Mouse (Mus musculus) left cerebral cortex, postnatal 10 days (tissue): Measurements from ENCODE around the gene Cacna1a. TPM values are rescaled to one million over a fixed set of nuclear protein-coding genes. Genes with fewer than 3 reads are reported as not detected.
"Not testable (repeated sequence)": the region's sequence is repeated elsewhere in the genome, so short reads cannot be mapped to it uniquely, and the experiment has no call there.

ENCODE experiments used
- DNase-seq, 2 experiments: peaks; one replicate each; pipeline ENCODE4 v3.0.0; 2021 to 2022; ENCODE audit warnings: low spot score in 2 of 2, mixed read lengths in 1 of 2; ENCODE audit errors: extremely low spot score in 1 of 2
- intact Hi-C: fragments of 180-260 bp; cut with DNase I; formaldehyde crosslinking; loops from one replicate; pipeline ENCODE4 v1.15.1; 2025
- total RNA-seq, 2 experiments: library from RNA; stranded (reverse); gene quantifications; 2 replicates each; pipeline ENCODE4 v1.2.3; 2021

Gene Cacna1a
- total RNA-seq, 2 experiments from 2014 or later, result 269 to 287 TPM

DNA sequence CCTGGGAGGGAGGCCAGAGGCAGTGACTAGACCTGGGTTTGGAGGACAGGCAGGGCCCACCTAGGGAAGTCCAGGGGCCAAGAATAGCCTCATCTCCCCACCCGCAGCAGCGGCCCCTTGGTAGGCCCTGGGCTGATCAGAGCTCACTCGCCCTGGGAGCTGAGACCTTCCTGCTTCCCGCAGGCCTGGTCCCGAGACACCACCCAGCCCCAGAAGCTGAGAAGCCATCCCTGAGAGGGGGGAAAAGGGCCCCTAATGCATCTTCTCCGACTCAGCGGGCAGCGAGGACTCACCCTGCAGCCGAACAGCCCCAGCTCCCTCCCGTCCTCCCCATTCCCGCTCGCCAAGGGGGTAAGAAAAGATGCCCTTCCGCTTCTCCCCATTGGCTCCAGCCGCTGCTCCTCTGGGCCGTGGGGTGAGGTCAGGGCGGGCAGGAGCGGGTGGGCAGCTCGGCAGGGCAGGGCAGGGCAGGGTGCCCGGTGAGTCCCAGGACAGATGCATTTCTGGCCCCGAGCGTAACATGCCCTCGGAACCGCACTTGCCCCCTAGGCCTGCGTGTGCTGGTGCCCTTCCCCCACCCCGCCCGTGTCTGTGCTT, 212.2 kb downstream of the Cacna1a start:
- no peak for DNase-seq
- intact Hi-C loops, result no loop called here

DNA sequence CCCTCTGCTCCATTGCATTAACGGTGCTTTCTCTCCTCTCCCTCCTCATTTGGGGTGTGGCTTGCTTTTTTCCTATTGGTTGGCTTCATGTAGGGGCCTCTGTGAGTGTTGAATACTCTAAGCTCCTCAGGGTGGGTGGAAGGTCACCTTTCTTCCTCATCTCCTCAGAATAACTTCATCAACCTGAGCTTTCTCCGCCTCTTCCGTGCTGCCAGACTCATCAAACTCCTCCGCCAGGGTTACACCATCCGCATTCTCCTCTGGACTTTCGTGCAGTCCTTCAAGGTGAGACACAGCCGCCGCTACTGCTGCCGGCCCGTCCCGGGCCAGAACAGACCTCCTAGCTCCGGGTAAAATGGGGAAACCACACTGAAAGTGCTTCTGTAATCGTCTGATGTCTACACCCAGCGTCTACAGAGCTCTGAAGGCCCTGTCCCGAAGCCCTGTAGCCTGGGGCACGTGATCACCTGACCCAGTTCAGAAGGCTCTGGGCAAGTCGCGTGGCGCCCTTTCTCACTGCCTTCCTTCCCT, 213.0 kb downstream of the Cacna1a start:
- no peak for DNase-seq
- intact Hi-C loops, result no loop called here

DNA sequence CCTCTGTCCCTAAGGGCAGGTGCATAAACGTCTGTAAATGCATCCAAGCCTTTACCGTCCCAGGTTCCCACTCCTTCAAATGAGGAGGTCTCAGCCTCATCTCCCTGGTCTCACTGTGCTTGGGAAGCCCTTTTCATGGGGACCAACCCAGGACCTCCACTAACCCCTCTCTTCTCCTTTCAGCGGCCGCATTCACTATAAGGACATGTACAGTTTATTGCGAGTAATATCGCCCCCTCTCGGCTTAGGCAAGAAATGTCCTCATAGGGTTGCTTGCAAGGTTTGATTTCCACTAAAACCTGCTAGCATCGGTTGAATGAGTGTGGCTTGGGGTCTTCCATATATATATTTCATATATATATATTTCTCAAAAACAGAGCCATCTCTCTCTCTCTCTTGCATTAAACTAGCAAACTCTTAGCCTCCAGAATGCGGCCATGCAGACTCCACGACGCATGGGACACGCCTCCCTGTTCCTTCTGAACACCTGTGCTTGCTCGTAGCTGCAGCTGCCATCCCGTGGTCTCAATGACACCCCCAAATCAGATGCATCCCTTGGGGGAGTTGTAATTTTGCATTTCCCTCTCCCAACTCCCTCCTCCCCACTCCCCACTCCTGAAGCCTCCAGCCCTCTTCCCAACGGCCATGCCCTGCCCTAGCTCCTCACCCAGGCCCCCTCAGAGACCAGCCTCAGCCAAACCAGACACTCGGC, 226.4 kb downstream of the Cacna1a start:
- DNase-seq, result no peak
- intact Hi-C loops, result no loop called here

DNA sequence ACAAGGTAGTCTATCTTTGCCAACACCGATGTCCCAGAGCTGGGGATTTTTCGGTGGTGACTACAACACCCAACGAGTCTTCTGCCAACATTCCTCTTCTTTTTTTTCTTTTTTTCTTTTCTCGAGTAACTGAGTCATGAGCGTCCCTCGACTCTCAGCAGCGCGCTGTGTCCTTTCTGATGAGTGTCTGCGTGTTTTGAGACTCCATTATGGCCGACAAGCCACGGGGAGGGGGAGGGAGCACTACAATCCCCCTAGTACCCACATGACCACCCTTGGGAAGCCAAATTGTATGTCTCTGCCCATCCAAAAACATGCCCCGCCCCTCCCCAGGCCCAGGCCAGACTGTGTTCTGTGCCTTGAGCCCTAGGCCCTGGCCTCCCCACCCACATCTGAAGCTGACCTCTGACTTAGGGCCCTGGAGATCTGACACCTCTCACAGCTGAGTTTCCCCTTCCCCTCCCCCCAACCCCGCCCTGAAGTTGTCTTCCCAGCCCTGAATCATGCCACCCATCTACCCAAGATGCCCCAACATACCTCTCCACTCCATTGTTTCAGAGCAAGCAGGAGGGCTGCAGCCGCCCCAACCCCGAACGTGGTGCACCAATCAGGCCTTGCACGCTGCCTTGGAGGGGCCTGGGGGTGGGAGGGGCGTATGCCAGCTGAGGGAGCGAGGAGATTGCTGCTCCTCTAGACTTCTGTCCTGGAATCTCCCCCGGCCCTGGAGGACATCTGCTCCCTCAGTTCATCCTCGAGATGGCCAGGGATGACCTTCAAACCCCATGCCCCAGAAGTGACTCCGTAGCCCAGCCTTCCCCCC, 227.6 kb downstream of the Cacna1a start:
- intact Hi-C loops, result no loop called here
- no peak for DNase-seq

DNA sequence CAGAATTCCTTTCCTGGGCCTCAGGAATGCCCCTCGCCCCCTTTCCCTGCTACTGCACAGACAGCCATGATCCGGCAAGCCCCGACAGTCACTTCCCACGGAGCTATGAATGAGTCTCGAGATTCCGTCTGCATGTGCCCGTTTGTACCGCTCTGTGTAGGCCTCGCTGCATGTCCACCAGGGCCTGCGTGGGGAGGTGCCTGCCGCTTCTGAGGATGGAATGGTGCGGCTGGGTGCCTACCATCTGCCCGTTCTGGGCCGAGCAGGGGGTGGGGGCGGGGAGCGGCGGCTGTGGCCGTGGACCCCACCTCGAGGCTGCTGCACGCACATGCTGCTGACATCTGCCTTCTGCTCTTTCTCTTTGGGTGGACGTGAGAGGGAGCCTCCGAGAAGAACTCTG, 228.8 kb downstream of the Cacna1a start:
- intact Hi-C loops, result no loop called here
- no peak for DNase-seq

DNA sequence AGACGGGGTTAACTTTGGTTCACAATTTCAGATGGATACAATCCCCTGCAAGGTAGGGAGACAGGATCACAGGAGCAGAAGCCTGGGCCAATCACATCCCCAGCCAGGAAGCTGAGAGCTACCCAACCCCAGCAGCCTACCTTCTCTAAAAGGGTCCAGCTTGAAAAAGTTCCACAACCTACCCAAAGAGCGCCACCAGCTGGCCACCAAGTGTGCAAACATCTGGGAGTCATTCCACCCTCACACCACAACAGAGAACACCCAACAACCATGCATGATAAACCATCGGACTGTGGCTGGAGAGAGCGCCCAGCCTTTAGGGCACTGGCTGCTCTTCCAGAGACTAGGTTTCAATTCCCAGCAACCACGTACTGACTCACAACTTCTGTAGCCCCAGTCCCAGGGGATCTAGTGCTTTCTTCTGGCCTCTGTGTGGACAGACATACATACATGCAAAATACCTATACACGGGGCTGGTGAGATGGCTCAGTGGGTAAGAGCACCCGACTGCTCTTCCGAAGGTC, 232.9 kb downstream of the Cacna1a start:
- intact Hi-C loops, result no loop called here
- DNase-seq, result no peak

DNA sequence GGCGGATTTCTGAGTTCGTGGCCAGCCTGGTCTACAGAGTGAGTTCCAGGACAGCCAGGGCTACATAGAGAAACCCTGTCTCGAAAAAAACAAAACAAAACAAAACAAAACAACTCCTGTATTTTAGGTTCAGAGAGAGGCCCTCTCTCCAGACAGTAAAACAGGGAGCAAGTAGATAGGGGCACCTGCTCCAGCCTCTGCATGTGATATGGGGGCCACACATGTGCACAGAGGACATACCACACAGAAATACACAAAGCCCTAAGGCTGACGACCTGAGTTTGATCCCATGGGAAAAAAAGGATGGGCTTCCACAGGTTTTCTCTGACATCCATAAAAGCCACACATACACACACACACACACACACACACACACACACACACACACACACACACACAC, 235.2 kb downstream of the Cacna1a start:
- intact Hi-C loops, DNase-seq: not testable (repeated sequence)

DNA sequence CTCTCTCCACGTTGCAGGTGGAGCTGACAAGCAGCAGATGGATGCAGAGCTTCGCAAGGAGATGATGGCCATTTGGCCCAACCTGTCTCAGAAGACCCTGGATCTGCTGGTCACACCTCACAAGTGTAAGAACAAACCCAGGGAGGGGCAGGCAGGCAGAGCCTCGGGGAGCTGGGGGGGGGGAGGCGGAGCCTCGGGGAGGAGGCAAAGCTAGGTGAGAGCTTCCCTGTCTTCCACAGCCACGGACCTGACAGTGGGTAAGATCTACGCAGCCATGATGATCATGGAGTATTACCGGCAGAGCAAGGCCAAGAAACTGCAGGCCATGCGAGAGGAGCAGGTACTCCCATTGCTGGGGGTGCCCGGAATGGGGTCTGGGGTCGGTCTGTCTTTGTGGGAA, 241.3 kb downstream of the Cacna1a start:
- no peak for DNase-seq

DNA sequence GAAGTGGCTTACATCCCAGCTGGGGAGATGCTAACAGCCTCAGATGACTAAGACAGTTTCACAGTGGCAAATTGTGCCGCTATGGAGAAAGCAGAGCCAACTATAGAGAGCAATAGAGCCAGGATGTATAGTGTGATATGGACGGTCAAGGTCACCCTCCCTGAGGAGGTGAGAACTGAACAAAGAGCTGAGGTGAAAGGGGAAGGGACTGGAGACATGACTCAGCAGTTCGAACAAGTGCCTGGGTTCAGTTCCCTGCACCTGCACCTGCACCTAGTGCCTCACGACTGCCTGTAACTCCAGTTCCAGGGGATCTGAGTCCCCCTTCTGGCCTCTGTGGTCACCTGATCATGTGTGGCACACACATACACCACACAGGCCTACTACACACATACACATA, 241.9 kb downstream of the Cacna1a start:
- intact Hi-C loops, result no loop called here
- DNase-seq, result no peak

More for the DNA sequence above, 241.3 kb downstream of the Cacna1a start:
- intact Hi-C loops, result no loop called here

DNA sequence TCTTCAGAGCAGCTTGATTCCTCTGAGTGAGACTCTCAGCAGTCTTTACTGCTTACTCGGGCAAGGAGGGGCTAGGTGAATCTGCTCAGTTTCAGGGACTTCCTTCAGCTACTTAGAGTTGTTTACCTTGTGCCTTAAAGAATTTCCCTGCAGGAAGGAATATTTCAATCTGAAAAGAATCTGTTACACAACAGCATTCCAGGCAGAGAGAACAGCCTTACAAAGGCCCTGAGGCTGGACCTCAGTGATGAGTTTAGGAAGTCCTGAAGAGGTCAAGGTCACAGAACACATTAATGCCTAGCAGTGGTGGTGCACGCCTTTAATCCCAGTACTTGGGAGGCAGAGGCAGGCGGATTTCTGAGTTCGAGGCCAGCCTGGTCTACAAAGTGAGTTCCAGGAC, 243.6 kb downstream of the Cacna1a start:
- intact Hi-C loops, result no loop called here
- DNase-seq, result no peak

DNA sequence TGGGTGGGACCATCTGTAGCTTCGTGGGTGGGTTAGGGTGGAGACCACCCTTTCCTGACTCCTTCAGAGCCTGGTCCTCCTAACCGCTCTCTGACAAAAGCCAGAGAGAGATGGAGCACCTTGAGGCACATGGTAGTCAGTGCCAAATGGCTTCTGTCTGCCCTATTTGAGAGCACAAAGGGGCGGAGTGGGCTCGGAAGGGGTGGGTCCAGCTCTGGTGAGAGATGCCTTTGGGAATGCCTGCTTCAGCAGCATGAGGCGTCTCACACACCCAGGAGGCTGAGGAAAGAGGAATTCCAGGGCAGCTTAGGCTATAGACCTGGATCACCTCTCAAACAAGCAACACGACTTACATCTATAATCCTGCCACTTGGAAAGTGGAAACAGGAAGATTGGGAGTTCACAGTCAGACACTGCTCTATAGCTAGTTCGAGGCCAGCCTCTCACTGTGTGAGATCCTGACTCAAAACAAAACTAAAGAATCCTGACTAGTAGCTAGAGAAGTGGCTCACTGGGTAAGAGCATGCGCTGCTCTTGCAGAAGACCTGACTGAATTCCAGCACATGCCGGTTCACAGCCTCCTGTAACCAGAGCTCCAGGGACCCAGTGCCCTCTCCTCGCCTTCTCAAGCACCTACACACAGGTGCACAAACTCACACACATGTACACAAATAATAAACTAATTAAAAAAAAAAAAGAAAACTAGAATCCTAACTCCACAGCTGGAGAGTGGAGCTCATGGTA, 245.8 kb downstream of the Cacna1a start:
- DNase-seq, result no peak
- intact Hi-C loops, result no loop called here

DNA sequence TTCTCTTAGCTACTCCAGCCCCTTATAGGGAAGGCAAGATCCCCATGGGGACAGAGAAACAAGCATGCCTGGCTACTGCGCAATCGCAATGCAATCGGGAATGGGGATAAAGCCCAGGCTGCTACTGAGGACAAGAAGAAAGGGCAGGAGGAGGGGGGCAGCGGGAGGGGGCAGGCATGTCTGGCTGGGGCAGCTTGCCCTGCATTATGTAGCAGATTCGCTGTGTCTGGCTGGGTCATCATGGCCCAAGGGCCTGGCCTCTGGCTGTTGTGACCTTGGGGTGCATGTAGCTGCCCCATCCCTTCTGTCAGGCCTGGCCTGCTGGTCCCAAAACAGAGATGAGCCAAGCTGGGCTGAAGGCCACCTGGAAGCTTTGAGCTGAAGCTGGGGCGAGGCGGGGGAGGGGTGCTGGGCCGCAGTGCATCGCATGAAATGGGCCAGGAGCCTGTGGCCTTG, 246.6 kb downstream of the Cacna1a start:
- intact Hi-C loops, result no loop called here

DNA sequence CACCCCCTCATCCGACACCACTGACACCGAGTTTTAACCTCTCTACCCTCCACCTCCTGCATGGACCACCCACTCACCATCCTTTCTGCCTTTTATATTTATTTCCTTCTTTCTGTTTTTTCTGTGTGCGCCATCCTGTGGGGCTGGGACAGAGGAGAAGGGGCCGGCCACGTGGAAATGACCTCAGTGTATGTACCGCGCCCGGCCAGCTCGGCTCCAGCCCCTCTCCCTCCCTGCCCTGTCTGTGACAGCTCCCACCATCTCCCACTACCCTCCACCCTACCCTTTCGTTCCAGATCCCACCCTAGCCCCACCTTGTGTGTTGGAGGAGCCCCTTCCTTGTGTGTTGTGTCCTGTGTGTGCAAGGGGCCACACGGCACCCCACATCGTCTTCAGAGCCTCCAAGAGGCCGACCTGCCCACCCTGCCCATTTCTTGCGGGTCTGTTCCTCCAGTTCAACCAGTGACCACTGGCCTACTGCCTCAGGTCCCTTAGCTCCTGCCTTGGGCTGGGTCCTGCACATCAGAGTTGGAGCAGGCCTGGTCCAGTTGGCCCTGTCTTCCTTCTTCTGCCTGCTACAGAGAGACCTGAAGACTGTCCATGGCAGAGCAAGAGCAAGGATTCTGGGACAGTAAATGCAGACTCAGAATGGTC, 247.3 kb downstream of the Cacna1a start:
- DNase-seq, result no peak
- intact Hi-C loops, result no loop called here

More for the DNA sequence above, 246.6 kb downstream of the Cacna1a start:
- peak in 1 of 2 experiments; percentile 61 for DNase-seq

DNA sequence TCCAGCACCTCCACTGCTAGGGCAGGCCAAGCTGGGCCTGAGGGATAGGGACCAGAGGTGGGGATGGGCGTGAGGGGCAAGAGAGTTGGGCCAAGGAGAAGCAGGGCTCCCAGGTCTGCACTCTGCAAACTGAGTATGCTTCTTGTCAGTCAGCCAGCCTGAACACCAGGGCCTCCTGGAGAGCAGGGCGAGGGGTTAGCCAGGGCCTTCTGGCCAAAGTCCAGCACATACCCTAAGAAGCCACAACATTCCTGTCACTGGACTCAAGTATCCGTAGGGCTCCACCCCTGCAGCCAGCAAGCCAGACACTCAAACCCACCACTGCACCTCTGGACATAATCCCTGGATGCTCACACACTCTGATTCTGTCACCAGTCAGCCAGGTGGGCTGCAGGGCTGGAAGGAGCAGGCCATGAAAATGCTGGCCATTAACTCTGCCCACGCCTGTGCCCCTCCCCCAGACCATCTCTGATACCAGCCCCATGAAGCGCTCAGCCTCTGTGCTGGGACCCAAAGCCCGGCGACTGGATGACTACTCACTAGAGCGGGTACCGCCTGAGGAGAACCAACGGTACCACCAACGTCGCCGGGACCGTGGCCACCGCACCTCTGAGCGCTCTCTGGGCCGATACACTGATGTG, 247.9 kb downstream of the Cacna1a start:
- intact Hi-C loops, result no loop called here

DNA sequence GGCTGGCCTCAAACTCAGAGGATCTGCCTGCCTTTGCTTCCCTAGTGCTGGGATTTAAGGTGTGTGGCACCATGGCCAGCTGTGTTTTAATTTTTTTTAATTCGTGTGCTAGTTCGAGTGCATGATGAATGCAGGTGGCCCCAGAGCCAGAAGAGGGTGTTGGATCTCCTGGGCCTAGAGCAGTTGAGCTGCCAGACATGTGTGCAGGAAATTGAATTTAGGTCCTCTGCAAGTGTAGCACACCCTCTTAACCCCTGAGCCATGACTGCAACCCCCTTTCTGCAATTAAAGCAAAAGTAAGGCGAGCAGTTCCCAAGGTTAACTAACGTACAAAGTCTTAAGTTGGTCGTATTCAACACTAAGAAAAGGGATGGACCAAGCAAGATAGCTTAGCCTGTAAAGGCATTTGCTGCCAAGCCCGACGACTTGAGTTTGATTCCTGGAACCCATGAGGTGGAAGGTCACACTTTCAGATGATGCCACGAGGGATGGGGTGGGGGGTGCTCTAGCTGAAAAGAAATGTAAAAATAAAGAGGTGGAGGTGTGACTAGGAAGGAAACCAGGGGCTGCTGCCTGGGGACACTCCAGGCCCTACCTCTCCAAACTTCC, 249.8 kb downstream of the Cacna1a start:
- intact Hi-C loops, result no loop called here
- DNase-seq, result no peak

More for the DNA sequence above, 247.9 kb downstream of the Cacna1a start:
- peak in 1 of 2 experiments; percentile 49 for DNase-seq

DNA sequence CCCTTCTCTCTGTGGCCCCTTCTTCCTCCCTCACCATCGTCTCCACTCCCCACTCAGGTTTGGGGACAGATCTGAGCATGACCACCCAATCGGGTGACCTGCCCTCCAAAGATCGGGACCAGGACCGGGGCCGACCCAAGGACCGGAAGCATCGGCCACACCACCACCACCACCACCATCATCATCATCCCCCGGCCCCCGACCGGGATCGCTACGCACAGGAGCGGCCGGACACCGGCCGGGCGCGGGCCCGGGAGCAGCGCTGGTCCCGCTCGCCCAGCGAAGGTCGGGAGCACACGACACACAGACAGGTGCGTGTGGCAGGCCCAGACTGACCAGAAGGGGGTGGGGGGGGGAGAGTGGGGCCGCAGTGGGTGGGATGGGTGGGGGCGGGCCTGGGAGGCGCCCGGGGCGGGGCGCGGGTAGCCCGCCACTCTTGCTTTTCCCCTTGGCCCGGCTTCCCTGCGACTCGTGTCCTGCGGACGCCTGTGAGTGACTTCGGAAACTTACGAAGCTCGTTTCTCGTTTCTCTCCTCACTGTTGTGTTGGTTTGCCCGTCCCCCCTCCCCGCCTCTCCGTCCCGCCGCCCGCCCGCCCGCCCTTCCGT, 250.4 kb downstream of the Cacna1a start:
- intact Hi-C loops, result no loop called here
- peak in 1 of 2 experiments; percentile 65 for DNase-seq
